Mouse (Mus musculus): Measurements from ENCODE around the gene Zc3h8.
A peak's percentile ranks its signal among the peaks of the same experiment; 100 is the strongest.

Gene Zc3h8

DNA sequence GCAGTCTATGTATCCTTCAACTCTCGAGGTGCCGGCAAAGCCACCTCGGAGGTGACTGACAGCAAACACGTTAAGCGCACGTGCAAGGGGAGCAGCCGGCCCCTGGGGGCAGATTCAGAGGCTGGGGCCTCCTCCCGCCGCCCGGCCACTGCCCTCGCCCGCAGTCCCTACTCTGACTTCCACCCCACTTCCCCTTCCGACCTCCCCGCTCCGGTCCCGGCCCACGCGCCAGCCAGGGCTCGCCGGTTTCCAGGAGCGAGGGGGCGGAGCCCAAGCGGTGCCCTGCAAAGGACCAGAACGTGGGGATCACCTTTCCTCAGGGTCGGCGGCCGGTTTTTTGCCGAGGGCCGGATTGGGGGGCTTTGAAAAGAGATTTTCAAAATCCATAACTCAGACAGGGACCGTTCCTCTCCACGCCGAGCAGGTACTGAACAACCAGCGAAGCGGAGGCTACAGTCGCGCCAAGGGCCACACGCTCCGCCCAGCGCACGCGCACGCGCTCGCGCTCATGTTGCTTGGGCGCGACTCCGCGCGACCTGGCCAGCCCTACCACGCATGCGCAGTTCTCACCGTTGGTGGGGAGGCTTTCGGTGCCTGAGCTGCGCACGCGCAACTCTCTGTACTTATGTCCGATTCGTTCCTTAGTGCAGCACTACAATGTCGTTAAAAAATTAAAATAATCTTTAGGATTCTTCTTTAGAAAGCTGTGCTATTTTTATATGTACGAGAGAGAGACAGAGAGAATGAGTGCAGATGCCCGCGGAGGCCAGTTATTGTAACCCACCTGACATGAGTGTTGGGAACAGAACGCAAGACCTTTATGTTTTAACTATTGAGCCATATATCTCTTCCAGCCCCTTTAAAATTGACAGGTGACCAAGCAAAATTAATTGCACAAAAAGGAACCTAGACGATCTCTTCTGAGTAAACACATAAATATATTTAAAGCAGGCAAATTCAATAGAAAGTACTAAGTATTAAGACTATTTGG lies at the start of gene Zc3h8:
Zc3h8 (minus strand) TSS at position 540 of the 991 bp plus-strand sequence.
- peak; percentile 99 for DNase-seq (ENCODE audit: low read depth, low spot score)

DNA sequence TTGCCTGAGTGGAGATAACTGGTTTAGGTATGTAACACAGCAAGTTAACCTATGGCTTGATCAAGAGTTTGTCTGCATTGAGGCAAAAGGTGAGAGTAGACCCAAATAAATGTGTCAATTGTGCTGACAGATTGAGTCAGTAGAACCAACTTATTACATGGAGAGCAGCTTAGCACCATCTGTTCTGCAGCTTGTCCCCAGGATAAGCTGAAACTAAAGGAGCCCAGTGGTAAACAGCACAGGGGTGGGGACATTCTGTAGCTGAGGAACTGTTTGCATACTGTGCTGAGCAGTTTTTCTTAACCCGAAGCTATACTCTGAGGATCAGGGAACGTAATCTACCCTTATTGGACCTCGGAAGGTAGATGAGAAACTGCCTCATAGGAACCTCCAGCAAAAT lies 40.9 kb upstream of the Zc3h8 start:
- DNase-seq (ENCODE audit: low read depth, low spot score) = no peak

DNA sequence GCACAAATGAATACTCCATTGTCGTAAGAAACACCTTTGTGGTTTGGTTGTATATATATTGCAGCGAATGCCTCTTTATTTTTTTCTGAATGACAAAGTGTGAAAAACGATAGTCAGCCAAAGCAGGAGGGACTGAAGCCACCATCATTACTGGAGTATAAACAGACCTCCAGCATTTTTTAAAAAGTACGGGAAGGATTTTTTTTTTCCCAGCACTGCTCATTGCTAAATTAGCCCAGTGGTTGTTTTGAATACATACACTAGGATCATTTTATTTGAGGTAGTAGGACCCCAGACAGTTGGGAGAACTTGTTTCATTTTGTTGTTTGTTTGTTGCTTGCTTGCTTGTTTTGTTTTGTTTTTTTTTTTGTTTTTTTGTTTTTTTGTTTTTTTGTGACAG lies 31.7 kb upstream of the Zc3h8 start:
- no peak for DNase-seq (ENCODE audit: low read depth, low spot score)

DNA sequence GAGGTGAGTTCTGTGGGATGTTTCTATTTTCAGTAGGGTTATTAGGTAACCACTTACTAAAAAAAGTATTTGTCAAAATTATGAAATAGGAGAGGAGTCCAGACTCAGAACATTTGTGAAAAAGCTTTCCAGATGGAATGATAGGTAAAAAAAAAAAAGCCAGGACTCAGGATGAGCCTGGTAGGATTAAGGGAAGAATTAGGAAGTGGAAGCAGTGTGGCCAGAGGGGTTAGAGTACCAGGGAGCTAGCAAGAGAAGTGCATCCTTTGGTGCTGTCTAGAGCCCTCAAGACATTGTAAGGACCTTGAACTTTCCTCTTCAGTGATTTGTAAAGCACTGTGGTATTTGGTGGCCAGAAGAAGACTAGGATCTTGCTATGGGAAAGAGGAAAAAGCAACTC lies 28.4 kb upstream of the Zc3h8 start:
- DNase-seq (ENCODE audit: low read depth, low spot score) = no peak

DNA sequence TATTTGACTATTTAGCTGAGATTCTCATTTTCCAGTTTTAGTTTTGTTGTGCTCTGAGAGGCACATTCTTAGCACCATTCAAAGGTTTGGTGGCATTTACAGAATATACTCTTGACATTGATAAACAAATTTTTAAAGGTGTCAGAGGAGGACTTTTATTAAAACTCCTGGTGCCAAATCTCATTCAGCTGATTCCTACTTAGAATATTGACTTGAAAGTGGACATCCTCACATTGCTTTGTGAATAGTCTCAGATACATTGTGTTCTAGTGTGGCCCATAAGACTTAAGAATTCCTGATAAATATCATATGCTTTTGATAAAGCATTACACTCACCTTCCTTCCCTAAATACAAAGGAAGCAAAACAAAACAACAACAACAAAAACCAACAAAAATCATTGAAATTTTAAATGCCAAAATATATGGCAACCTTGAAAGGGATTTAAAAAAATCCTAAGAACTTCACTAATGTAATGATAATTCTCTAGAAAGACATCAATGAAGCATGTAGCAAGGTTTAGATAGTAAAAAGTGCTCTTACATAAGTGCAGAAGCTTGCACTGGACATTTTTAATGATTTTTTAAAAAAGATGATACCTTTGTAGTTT lies 24.7 kb upstream of the Zc3h8 start:
- no peak for DNase-seq (ENCODE audit: low read depth, low spot score)

DNA sequence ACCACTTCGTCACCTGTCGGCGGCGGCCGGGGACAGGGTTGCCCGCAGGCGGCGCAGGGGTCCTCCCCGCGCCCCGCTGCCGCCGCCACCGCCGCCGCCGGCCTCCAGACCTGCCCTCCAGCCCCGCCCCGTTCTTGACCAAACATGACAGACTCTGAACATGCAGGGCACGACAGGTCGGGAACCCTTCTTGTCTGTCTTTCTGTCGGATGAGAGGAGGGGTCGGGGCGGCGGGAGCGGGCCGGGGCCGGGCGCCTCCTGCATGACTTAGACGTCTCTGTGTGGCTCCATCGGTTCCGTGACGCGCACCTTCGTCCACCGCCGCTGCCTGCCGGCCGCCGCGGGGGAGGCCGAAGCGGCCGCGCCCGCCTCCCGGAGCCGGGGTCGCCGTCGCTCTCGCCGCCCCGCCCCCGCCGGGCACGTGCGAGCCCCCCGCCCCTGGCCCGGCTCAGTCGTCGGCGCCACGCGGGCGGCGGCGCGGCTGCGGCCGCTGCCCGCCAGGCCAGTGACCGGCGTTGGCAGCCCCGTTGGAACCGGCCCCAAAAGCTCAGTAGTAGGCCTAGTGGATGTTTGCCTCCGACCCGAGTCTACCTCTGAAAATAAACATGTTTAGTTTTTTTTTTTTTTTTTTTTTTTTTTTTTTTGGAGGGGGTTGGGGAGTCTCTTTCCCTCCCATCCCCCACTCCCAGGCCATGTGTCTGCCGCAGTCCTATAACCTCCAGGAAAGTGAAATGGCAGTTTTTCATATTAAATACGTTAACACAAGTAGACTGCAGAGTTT lies 24.0 kb upstream of the Zc3h8 start, which contains the start of gene Gm10762:
Gm10762 (minus strand) TSS at position 65 of the 781 bp plus-strand sequence.
- DNase-seq (ENCODE audit: low read depth, low spot score) = peak; percentile 71

DNA sequence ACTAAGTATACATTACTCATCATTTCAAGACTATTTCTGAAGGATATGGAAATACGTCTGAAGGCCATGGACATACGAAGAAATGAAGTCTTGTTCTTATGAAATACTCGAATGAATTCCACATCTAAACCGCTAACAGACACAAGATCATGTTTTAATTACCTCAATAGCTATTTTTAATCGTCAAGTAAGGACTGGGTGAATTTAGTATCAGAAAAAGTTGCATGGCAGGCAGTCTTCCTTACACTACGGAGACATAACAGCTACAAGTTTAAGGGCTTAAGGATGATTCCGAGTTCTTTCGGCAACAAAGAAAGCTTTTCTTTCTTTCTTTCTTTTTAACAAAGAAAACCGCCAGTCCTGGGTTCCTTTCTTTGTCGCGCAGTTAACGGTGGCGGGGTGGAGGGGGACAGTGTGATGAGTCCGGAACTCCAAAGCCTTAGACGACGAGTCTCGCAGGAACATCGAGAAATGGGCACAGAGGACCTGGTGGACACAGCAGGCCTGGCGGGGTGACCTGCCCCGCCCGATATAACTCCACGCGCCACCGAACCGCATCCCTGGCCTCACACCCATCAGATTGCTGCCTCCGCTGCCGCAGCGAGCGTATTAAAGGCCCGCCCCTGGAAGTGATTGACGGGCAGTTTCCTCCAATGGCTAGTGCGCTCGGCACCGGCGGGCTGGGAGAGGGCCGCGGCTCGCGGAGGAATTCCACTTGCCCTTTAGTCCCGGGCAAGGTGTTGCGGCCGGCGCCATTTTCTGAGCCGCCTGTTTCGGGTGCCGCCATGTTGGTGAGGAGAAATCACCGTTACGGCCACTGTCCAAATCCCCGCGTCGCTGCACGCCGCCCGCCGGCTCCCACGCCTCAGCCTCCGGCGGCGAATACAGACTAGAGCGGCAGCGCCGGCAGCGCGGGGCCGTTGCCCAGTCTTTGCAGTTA lies 23.0 kb upstream of the Zc3h8 start, which contains the start of gene Zc3h6:
Zc3h6 (plus strand) TSS at position 762 of the 940 bp plus-strand sequence.
- peak; percentile 98 for DNase-seq (ENCODE audit: low read depth, low spot score)

DNA sequence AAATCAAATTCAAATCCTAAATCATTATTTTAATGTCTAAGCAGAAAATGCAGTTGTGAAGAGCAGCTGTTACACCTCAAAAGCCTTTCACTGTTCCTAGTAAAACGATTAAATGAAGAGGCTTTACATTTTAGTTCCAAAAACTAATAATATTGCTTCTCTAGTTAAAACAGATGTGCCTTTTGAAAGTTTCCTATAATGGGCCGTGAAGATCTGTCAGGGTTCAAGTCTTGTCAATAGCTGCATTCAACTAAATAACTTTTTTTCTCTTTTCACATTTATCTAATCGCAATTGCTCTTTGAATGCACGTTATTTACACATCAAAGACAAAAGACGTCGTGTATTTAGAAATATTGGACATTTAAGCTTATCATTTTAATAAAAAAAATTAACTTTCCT lies 22.4 kb upstream of the Zc3h8 start:
- DNase-seq (ENCODE audit: low read depth, low spot score) = no peak

DNA sequence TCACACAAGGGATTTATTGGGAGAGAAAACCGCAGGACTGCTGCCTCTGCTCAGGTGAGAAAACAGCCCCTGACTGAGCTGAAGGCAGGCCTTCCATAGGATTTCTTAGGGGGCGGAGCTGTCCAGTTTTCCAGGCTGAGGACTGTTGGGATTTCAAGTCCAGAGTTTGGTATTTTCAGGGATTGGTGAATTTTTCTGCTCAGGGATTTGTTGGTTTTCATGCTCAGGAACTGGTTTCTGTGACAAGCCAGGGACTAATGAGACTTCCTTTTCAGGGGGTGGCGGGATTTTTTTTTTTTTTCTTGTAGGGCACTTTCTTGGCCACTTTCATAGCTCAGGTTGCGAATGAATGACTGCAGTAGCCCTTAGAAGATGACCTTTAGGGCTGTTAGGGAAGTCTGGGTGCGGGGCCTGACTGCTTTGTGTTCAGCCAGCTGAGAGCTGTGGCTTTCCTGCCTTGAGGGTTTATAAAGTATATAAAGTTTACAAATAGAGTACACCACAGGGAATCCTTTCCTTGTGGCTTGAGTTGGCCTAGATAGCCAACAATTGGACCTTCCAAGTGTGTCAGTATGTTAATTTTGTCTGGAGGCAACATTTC lies 21.7 kb upstream of the Zc3h8 start:
- no peak for DNase-seq (ENCODE audit: low read depth, low spot score)

DNA sequence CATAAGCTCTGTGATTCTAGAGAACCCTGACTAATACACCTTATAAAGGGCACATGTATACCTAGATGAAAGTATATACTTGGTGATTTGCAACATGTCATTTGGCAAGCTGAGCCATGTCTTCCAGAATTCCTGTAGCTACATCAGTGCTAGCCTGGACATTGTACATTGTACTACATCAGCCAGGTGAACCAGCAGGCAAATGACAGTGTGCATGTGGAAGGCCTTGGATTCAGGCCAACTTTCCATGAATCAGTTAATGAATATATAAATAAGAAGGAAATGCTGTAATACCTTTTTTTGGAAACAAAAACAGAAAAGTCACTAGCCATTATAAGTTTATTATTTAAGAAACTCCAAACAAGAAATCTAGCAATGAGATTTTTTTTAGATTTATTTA lies 10.3 kb upstream of the Zc3h8 start:
- DNase-seq (ENCODE audit: low read depth, low spot score) = no peak

DNA sequence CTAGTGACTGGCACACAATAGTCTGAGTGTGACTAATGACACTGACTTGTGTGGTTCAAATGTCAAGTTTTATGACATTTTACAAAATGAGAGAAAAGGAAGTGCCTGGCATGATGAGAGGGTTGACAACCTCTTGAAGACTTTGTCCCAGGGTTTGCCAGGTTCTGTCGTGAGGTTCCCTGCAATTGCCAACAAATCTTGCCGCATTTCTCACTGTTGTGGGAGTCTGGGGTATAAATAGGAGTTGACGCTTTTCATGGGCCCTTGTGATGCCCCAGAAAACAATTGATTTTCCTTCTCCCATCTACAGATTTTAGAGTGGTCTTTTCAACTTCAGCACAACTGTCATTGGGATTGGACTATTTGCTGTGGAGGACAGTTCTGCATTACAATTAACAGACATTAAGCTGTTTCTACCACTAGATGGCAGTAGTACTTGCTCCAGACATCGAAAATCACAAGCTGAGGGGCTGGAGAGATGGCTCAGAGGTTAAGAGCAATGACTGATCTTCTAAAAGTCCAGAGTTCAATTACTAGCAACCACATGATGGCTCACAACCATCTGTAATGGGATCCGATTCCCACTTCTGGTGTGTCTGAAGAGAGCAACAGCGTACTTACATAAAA lies 4.2 kb upstream of the Zc3h8 start:
- DNase-seq (ENCODE audit: low read depth, low spot score) = peak; percentile 80

DNA sequence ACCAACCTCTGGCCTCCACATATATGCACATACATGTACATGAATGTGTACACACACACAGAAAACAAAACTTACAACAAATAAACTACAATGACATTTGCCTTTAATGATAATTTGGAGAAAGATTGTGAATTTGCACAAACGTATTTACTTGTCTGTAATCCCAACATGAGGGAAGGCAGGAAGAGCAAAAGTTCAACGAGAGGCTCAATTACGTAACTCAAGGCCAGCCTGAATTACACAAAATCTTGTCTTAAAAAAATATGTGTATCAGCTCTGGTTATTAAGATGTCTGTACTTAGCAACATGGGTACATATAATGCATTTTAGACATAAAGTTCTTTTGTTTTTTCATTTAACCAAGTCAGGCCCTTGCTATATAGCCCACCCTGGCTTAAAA lies 7.6 kb downstream of the Zc3h8 start:
- no peak for DNase-seq (ENCODE audit: low read depth, low spot score)

DNA sequence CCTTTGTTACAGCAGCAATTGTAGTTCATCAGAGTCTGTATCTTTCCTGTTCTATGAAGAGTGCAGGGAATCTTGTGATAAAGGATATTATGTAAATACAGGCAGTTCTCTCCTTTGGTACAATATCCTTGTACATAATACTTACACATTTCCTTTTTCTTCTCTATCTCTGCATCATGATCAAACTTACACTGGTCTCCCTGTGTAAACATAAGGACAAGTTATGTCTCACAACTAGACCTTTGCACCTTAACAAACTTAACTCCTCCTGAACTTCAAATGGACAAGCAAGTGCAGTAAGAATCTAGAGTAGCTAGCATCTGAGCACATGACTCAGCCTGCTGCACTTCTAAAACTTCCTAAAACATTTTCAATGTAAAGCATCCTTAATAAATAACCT lies 13.2 kb downstream of the Zc3h8 start:
- no peak for DNase-seq (ENCODE audit: low read depth, low spot score)

DNA sequence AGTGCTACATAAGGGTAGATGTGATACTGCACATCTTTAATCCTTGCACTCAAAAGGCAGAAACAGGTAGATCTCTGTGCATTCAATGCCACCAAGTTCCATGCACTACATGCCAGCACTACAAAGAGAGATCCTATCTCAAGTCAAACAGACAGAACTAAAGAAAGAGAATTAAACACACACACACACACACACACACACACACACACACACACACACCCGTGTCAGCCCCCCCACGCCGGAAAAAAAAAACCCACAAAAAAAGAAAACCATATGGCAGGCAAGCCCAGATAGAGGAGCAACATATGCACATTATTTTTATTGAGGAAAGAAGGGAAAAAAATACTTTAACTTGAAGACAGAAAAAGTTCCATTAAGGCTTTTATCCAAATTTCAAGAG lies 15.4 kb downstream of the Zc3h8 start:
- no peak for DNase-seq (ENCODE audit: low read depth, low spot score)

DNA sequence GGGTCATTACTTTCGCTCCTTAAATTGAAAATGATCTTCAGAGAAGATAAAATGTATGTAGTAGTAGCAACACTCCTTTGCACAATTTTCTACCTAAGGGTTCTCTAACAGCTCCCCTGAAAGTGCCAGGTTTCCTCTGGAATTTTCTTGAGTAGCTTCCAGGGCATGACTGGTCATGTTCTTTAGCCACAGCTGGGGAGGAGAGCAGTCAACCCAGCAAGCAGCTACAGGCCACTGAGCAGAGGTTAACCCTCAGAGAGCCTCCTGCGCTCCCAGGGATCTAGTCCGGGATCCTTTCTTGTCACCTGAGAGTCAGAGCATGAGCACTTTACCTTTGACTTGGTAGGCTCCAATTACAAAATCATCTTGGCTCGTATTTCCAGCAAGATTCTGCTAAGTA lies 19.1 kb downstream of the Zc3h8 start:
- DNase-seq (ENCODE audit: low read depth, low spot score) = no peak

DNA sequence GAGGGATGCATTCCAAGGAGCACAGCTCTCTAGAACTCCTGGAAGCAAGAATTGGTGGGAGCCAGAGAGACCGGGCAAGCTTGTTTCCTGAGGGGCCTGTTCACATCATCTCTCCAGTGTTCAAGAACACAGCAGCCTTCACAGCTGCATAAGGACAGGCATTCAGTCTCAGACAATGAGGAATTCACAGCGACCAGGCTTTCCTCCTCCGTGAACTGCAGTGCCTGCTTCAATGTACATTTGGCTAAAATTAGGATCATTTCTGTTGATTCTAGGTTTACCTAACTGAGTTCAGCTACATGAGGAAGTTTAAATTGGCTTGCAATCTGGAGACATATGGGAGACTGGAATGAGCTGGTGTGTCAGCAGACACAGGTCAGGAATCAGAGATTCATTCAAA lies 27.3 kb downstream of the Zc3h8 start:
- DNase-seq (ENCODE audit: low read depth, low spot score) = no peak

DNA sequence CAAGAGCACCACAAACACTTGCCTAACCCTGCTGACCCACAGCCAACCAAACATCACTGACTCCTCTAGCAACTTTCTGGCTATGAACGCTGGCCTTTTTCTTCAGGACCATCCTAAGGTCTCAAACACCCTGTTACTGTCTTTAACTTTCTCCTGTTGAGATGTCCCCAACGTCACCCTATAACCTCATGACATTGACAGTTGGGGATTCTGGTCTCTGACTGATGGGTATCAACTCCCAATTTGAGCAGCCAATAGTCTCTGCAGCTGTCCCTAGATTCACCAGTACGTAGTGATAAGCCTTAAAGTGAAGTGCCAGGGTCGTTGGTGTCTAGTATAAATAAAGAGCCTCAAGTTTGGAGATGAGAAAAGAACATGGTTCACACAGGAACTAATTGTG lies 28.9 kb downstream of the Zc3h8 start:
- DNase-seq (ENCODE audit: low read depth, low spot score) = no peak

DNA sequence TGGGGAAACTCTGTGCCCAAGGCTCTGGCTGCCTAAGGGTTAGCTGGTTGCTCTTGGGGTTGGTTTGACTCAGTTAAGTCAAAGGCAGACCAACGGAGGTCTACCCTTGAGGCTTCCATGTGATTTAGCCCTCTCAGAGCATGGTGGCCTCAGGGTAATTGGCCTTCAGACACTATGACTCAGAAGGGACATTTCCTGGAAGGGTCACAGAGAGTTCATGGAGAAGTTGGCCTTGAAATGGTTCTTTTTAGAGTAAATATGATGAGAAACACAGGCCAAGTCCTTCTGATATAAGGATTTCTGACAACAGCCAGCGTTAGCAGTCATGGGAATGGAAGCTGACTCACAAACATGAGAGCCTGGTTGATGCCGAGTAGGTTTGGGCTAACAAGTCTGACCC lies 40.2 kb downstream of the Zc3h8 start:
- DNase-seq (ENCODE audit: low read depth, low spot score) = no peak

DNA sequence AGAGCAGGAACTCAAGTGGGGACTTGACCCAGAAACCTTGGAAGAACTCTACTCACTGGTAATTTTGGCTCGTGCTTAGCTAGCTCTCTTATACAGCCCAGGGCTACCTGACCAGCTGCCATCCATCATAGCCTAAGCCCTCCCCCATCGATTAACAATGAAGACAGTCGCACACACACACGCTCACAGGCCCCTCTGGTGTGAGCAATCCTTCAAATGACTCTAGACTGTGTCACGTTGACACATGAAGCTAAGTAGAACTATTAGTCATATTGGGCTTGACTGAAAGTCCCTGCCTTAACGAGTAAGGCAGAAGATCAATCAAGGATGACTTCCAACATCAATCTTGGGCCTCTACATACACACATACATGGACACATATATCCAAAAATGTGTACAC lies 41.0 kb downstream of the Zc3h8 start:
- no peak for DNase-seq (ENCODE audit: low read depth, low spot score)

DNA sequence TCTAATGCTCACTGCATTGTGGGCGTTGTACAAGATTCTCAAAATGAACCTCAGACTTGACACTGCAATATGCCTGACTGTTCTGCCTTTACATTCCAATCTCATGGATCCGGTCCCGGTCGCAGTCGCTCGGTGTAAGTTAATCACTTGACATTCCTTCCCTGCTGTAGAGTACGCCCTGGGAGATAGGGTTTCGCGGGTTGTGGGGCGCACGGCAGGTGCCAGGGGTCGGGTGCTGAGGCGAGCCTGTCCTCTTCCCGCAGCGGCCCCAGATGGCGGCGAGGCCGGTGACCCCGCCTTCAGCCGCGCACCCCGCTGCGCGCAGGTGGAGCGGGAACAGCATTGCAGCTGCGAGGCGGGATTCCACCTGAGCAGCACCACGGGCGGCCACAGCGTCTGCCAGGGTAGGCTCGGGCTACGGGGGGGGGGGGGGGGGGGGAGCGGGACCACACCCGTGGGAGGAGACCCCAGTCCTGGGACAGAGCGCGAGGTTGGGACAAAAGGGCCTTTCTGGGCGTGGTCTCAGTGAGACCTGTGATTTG lies 51.6 kb downstream of the Zc3h8 start:
- DNase-seq (ENCODE audit: low read depth, low spot score) = peak; percentile 3
